Mouse (Mus musculus): ENCODE results near the gene Kmo.

Kmo gene

DNA sequence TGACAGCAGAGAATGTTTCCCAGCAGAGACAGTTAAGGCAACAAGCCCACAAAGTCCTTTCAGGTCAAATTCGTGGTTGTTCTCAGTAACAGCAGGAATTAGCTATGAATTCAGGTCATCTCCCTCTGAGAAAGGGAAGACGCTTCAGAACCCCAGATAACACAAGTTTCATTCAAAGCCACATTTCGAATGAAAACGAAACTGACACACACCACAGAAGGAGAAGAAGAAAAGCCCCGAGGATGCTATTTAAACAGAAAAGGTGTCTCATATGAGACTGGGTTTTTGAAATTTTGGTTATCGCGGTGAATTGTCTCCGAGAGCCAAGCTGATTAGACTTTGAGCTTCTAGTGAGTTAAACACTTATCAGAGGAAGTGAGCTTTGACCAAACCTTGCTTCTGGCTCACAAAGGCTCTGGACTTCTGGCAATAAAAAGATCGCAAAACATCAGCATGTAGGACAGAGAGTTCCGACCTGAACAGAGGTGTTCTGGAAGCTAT lies 11.6 kb downstream of the Kmo start:
- DNase-seq (ENCODE audit: low read depth, low spot score), result no peak

GRCm38 (mm10) chr1:175632470-175632869 lies 12.3 kb downstream of the Kmo start:
- no peak for DNase-seq (ENCODE audit: low read depth, low spot score)

- no peak for DNase-seq (ENCODE audit: low read depth, low spot score)
Observed at GRCm38 (mm10) chr1:175637677-175638076, 17.5 kb downstream of the Kmo start.

GRCm38 (mm10) chr1:175639072-175639471 lies 18.9 kb downstream of the Kmo start:
- no peak for DNase-seq (ENCODE audit: low read depth, low spot score)

DNA sequence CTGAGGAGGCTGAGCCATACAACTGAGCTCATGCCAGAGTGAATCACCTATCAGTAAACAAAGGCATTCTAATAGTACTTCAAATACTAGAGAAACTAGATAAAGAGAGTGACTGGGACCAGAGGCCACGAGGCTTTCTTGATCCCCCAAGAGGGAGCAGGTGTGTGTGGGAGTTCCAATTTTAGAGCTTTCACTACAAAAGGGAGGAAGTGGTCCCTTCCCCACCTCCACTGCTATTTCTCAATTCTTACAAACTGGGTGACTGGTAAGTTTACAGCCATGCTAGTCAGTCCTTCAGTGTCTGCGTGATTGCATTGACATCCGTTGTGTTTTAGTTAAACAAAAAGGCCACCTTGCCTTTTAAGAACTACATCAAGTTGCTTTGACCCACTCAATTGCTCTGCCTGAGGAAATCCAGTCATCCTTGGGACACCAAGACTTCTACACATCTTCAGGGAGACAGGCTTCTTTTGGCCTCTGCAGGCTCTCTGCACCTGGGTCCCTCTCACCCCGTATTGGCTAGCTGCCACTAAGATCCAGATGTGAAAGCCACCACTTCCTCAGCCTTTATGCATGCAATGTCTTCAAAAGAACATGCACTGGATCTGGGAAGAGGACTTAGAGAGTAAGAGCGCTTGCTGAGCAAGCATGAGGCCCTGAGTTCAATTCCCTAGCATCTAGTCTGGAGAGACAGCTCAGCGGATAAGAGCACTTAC lies 20.4 kb downstream of the Kmo start:
- DNase-seq (ENCODE audit: low read depth, low spot score), result no peak

GRCm38 (mm10) chr1:175643496-175644265 lies 23.5 kb downstream of the Kmo start:
- no peak for DNase-seq (ENCODE audit: low read depth, low spot score)

DNA sequence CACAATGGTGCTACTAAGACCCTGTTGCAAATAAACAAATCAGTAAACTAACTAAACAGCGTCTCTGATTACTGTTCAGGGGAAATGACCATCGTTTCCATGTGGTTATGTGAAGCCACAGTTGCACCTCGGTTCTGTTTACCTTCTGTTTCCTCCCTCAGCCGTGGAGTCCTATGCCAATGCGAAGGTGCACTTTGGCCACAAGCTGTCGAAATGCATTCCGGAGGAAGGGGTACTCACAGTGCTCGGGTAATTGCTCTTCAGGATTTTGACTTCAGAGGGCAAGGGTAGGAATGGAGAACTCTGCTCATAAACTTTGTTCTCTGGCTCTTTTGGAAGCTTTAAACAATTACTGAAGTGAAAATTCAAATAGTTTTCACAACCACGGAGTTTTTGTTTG lies 26.8 kb downstream of the Kmo start:
- DNase-seq (ENCODE audit: low read depth, low spot score), result no peak

GRCm38 (mm10) chr1:175648615-175649014 lies 28.4 kb downstream of the Kmo start:
- DNase-seq (ENCODE audit: low read depth, low spot score), result no peak

GRCm38 (mm10) chr1:175659900-175660299 lies 39.7 kb downstream of the Kmo start:
- DNase-seq (ENCODE audit: low read depth, low spot score), result no peak

GRCm38 (mm10) chr1:175668666-175669405 lies 48.7 kb downstream of the Kmo start:
- DNase-seq (ENCODE audit: low read depth, low spot score), result no peak

DNA sequence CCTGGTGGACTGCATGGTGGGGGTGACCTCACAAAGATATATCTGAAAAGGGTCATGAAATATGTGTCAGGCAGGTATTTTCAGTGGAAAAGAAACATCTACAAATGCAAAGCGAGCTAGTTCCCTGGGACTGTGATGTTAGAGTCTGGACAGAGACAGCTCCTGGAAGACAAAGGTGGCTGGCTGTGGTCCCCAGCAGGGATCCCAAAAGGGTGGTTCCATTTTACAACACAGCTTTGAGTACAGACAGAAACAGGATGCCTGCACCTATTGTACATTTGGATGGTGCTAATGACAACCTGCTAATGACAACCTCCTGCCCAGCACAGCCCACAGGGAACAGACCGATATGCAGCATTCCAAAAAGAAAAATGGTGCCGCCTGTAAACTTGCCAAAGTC lies 49.3 kb downstream of the Kmo start:
- no peak for DNase-seq (ENCODE audit: low read depth, low spot score)

DNA sequence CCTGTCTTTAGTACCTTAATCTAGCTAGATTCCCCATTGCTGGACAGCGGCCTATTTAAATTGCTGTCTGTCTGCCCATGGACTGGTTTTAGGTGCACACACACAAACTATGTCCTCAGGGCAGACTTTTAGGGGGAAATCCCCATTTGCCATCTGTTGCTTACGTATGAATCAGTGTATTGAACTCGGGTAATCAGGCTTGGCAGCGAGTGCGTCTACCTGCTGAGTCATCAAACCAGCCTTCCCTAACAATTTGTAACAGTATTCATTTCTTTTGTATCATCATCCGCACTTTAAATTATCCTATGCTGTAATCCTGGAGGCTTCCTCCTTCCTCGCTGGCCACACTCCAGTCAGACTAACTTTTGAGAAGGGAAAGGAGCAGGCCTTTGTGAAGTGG lies 49.9 kb downstream of the Kmo start:
- DNase-seq (ENCODE audit: low read depth, low spot score), result no peak

DNA sequence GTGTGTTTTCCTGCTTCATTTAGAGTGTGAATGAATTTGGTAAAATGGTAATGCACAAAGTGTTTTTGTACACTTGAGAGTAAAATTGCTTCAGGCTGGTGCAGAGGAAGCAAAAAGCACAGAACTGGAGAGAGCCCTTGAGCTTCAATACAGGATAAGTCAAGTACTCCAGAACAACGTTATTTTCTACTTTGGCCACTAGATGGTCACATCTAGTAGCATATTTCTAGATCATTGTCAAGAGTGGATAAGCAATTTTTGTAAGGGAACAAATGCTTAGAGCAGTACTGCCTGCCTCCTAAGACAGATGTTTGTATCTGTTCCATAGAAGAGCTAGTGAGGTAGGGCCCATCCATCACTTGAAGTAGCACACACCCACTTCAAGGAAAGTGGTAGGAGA lies 51.4 kb downstream of the Kmo start:
- no peak for DNase-seq (ENCODE audit: low read depth, low spot score)

DNA sequence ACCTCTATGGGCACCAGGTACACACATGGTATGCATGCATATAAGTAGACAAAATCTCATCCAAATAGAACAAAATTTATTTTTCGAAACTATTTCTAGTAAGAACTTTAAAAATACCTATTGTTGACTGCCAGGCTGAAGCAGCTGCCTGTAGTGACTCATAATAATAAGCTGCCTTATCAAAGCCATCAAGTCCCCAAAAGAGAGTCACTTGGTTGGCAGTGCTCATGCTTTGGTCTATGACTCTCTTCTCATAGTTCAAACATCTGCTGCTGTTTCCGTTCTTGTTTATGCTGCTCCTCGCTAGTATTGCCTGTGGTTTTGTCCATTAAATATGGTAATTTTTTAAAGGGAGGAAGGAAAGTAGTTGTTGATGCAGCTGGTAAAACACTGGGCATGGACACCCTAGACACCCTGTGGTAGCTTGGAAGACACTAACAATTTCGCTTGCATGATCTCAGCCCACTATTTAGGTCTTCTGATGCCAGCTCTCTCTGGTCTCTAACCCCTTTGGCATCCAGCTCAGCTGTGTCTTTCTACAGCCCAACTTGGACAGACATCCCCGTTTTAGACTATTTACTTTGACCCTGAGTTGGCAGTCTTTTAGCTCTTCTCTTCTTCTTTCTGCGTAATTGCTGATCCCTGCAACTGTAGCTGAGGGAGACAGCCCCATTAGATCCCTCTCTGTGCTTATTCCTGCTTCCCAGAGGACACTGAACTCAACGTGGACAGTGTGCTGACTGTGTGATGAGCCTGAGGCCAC lies 53.6 kb downstream of the Kmo start:
- no peak for DNase-seq (ENCODE audit: low read depth, low spot score)

DNA sequence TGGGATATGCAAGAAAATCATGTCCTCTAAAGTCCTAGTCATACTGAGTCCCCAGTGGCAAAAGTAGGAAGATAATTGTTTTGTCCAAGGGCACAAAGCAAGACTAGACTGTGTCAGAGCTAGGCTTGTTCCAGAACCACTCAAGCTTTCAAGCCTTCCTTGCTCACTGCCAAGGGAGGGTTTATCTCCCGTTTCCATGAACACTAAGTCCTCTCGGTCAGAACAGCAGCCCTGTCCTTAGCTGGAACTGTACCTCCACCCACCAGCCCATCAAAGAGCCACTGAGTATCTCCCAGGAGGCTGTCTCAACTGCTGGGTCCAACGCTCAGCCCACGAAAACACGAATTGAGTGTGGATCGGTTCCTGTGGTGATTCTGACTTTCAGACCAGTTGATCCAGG lies 54.9 kb downstream of the Kmo start:
- DNase-seq (ENCODE audit: low read depth, low spot score), result no peak

GRCm38 (mm10) chr1:175677459-175677858 lies 57.3 kb downstream of the Kmo start:
- no peak for DNase-seq (ENCODE audit: low read depth, low spot score)

GRCm38 (mm10) chr1:175680995-175681394 lies 60.8 kb downstream of the Kmo start:
- no peak for DNase-seq (ENCODE audit: low read depth, low spot score)

GRCm38 (mm10) chr1:175691686-175692245 lies 71.6 kb downstream of the Kmo start:
- DNase-seq (ENCODE audit: low read depth, low spot score), result no peak

DNA sequence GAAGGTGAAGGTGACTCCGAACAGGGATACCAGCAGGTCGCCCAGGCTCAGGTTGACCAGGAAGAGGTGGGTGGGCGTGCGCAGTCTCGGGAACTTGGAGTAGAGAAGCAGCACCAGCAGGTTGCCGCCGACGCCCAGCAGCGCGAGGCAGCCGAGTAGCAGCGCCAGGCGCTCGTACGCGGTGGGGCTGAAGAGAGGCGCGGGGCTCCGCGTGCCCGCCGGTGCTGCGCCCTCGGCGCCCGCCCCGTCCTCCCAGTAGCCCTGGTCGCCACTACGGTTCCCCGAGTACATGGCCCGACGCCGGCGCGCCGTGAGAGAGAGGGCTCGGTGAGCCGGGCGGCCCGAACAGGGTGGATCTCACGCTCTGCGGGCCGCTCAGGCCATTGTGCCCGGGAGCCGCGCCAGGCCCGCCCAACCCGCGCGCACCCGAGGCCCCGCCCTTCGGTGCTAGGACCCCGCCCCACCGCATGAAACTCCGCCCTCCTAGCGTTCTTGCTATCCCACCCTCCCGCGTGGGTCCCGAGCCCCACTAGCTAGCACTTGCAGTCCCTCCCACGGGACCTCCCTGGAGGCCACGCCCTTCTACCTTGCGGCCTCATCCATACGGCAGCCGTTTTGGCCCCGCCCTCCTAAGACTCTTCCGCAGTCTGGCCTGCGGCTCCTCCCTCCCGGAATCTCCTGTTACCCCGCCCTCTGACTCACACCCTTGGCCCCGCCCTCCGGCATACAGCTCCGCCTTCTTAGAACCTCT lies 72.2 kb downstream of the Kmo start, which contains the start of the genes Opn3 and Chml:
TSS of gene Opn3 (minus strand) at position 531 of the 751 bp plus-strand sequence.
TSS of gene Chml (minus strand) at position 656 of the 751 bp plus-strand sequence.
- DNase-seq (ENCODE audit: low read depth, low spot score), result peak; percentile 96

- no peak for DNase-seq (ENCODE audit: low read depth, low spot score)
Observed at GRCm38 (mm10) chr1:175692997-175693361, 72.8 kb downstream of the Kmo start.
